Mouse (Mus musculus): ENCODE results near the gene Etv3.
"Not testable (repeated sequence)": the region's sequence is repeated elsewhere in the genome, so short reads cannot be mapped to it uniquely, and the experiment has no call there.

The Etv3 gene

DNA sequence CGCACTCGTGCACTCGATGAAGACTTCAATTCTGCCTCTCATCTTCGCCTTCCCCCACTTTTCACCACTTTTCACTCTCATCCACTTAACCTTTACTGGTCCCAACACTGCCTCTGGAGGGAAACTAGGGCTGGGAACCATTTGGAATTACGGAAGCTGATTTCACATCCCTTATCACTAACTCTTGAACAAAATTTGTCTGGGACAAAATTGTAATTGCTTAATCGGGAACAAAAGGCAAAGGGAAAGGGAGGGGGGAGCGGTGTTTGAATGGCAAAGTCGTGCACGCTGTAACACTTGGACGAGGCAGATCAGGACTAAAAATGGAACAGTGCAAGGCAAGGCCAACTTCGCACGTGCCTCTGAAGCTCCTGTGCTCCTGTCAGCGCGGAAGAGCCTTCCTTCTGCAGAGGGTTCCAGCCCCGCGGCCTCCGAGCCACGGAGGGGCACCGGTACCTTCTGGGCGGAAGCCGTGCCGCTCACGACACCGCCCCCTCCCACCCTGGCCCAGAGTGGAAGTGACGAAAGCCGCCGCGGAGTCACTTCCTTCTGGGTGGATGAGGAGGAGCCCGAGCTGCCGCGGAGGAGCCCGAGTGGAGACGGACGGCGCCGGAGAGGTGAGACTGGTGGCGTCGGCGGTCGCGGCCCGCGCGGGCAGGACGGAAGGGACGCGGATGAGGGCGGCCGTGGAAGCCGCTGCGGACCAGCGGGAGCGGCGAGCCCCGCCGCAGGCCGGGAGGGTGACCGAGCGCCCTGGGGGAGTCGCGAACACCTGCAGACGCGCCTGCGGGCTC is at the start of gene Etv3:
Gene Etv3, plus strand, starts transcription at position 365 of the 794 bp plus-strand sequence.
- DNase-seq = peak; percentile 94

- not testable (repeated sequence) for DNase-seq
Observed at GRCm38 (mm10) chr3:87477948-87478347, 47.3 kb upstream of the Etv3 start.

GRCm38 (mm10) chr3:87478596-87478995 is 46.6 kb upstream of the Etv3 start:
- not testable (repeated sequence) for DNase-seq

DNA sequence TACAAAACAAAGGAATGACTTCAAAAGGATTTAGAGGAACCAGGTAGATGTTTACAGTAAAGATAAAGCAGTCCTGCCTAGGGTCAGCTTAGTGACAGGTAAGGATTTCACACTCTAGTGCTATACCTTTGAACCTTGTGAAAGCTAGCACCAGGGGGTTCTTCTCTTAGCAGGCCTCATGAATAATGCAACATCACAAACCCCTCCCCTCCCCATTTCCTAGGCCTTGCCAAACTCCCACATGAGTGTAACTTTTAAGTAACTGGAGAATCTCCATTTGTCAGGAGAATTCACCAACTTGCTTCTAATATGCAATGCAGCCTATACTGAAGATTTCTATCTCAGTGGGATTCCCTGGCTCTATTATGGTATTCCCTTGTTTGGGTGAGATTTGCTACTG is 46.0 kb upstream of the Etv3 start:
- not testable (repeated sequence) for DNase-seq

DNA sequence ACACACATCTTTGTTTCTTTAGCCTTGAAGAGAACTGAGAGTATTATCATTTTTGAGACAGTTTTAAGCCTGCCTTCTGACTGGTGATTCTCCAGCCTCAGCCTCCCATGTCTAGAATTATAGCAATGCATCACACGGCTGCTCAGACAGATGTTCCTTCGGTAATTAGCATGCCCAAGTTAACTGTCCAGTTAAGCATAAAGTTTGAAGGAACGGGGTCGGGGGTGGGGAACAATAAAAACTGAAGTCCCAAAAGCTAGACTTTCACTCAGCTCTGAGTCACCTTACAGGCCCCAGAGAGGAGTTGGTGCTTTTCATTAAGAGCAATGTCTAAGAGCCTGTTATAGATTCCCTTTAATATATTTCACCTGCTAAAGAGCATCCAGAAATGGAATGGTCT is 37.8 kb upstream of the Etv3 start:
- no peak for DNase-seq

- no peak for DNase-seq
Observed at GRCm38 (mm10) chr3:87487911-87488310, 37.3 kb upstream of the Etv3 start.

- DNase-seq = no peak
Observed at GRCm38 (mm10) chr3:87498266-87498665, 26.9 kb upstream of the Etv3 start.

- DNase-seq = peak; percentile 82
Observed at GRCm38 (mm10) chr3:87499072-87499471, 26.1 kb upstream of the Etv3 start.

GRCm38 (mm10) chr3:87500088-87501055 is 24.8 kb upstream of the Etv3 start:
- DNase-seq = peak; percentile 73

GRCm38 (mm10) chr3:87501151-87501550 is 24.1 kb upstream of the Etv3 start:
- DNase-seq = no peak

- no peak for DNase-seq
Observed at GRCm38 (mm10) chr3:87502771-87503170, 22.4 kb upstream of the Etv3 start.

GRCm38 (mm10) chr3:87504330-87504729 is 20.9 kb upstream of the Etv3 start:
- no peak for DNase-seq

DNA sequence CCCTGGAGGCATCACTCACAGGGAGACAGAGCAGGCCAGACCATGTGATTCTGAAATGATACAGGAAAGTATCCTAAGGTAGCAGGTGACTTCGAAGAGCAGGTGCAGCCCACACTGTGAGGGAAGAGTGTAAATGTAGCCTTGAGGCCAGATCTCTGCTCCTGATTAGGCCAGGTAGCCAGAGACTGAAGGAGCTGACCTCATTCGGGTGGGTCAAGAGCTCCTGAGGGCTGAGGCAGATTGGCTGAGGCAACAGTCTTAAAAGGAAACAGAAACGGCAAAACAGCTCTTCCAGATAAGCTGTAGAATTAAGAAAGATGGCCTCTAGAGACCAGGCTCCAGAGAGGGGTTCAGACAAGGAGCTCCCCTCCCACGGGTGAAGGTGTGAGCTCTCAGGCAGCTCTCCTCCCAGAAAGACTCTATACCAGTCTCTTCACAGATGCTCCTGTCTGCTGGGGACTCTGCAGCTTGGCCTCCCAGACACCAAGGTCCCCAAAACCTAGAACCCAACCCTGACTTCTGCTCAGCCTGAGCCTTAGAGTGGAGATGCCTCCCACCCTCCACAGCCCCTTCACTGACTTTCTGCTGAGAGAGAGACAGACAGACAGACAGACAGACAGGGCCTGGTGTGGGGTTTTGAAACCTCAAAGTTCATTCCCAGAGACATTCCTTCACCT is 20.3 kb upstream of the Etv3 start:
- no peak for DNase-seq

DNA sequence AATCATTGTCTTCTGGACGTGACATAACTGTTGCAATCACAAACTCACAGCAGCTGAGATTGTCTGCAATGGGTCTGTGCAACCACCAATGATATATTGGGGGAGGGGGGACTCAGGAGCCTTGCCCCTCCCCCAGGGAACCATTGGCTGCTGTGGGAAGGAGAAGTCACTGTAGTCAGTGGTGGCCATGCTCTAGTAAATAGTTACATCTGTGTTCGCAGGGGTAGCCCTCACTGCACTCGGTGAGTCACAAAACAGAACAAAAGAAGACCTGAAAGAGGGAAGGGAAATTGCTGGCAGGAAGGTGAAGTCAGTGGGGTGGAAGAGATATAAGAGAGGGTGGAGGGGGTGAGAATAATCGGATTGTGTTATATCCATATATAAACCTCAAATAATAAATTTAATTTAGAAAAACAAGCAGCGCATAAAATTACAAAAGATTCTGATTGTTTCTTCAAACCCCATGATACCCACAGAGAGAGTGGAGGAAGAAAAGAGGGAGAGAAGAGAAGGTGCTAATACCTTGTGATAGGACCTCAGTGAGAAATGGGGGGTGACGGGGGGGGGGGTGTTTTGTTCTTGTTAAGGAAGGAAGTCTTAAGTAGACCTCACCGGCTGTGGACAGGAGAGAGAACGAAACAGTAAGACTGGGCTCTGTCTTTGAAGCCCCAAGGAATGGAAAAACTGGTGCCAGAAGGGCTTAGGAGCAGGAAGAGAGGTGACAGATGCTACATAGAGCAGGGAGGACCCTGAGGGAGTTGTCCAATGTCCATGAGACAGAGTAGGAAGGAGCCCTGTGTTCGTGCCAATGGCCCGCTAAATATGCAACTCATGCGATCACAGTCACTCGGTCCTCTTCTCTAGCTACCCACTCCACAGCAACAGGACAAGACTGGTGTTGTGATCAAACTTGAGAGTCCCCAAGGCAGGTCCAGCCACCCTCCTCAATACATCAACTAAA is 18.5 kb upstream of the Etv3 start:
- DNase-seq = no peak

DNA sequence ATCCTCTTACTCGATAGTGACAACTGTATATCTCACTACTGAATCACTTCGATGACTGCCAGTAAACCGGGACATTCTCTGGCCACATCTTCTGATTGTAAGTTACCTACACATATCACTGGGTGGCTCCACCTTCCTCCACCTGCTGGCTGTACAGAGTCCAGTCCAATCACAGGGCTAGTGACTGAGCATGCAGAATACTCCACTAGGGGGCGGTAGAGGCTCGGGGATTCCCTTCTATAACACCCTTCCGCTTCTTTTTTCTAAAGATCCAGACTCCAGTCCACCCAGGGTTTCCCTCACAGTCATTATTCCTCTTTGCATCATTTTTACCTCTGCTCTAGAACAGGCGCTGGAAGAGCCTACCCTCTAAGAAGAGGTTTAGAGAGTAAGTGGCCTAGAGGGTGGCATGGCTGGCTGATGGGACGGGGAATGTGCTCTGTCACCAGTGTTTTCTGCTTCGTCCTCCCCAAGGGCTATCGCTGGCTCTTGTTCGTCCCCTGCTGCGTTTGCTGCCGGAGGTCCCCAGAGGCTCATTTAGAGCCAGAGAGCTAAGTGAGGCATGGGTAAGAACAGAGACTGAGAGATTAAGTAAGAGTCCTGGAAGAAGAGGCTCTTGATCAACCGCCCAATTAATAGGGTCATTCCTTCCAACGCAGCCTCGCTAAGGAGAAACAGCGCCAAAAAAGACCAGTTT is 16.9 kb upstream of the Etv3 start:
- peak; percentile 90 for DNase-seq

GRCm38 (mm10) chr3:87509061-87509460 is 16.1 kb upstream of the Etv3 start:
- DNase-seq = no peak

GRCm38 (mm10) chr3:87510832-87511231 is 14.4 kb upstream of the Etv3 start:
- DNase-seq = no peak

DNA sequence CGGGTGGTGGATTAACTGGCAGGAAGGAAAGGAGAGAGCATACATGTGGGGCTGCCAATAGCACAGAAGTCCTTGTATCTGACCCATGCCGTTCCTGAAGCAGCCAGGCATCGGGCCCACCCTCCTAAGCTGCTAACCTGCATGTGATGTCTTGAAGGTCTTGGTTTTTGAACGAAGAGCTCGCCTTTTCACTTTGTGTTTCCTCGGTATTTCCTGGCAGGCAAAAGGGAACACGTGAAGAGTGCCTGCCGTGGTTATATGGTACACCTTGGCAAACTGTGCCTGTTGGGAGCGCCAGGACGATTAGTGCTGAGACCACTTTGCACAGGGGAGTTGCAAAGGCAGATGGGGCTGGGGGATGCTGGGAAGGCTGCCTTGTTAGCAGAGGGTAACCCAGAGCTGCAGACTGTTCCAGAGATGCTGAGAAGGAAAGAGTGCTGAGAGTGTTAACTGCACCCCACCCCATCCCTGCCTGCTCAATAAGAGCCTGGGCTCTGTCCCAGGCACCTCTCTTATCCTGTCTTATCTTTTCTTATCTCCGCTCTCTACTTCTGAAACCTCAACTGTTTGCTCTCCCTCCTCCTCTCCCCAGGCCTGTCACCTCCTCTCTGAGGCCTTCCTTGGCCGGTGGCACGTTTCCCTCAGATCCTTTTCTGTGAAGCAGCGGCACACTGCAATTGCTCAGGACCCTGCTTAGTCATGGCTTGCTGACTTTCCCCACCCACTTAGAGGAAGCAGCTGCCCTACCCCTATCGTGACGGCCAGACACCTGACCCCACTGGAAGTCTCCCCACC is 13.0 kb upstream of the Etv3 start:
- DNase-seq = no peak

- no peak for DNase-seq
Observed at GRCm38 (mm10) chr3:87515567-87516081, 9.6 kb upstream of the Etv3 start.

DNA sequence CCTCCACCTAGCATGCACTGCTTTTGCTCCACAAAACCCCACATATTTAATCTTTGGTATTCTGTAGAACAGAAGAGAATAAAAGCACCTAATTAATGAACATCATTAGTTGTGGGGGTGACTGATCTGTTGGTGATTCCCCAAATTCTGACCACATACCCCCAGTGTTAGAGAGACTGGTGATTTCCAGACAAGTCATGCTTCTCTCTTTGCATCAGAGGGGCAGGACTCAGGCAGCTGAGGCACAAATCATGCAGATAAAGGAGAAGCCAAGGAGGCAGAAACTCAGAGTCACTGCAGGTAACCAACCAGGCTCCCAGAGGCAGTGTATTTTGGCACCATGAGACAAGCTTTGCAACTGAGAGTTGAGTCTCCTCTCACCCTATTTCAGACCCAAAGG is 6.8 kb upstream of the Etv3 start:
- no peak for DNase-seq
